Mouse (Mus musculus) heart, postnatal 0 days (tissue): ENCODE measurements at regions not wholly inside any gene's neighbourhood (a gene's known extent, or its start where the extent isn't known, plus 50 kb on each side); places are given as distances from the start of the nearest gene placed in this dataset.

ENCODE experiments used
- ATAC-seq: fragments of 200-750 bp; cut with Nextera tagmentation; 2 replicates; pipeline ENCODE4 v1.8.0; 2017; ENCODE audit warnings: low read depth, moderate number of reproducible peaks, moderate library complexity; ENCODE audit not compliant: insufficient read depth
- DNase-seq: peaks from one replicate; pipeline ENCODE4 v3.0.0-alpha.2; 2016; ENCODE audit warnings: low spot score
- H3K27ac ChIP-seq: fragments of 300-500 bp; sonication (generic); 2 replicates; pipeline ENCODE4 v1.5.1; 2014; ENCODE audit warnings: low read depth, mild to moderate bottlenecking
- H3K27me3 ChIP-seq: fragments of 300-500 bp; sonication (generic); 2 replicates; pipeline ENCODE4 v1.6.1; 2014; ENCODE audit warnings: low read length, mixed read lengths; ENCODE audit not compliant: control insufficient read depth, insufficient read depth
- H3K36me3 ChIP-seq: fragments of 300-500 bp; sonication (generic); replicated peaks from 2 replicates; pipeline ENCODE4 v1.6.1; 2014; ENCODE audit warnings: low read length, mixed read lengths; ENCODE audit not compliant: control insufficient read depth, insufficient read depth
- H3K4me1 ChIP-seq: fragments of 300-500 bp; sonication (generic); 2 replicates; pipeline ENCODE4 v1.6.1; 2014; ENCODE audit warnings: antibody characterized with exemption; ENCODE audit not compliant: control insufficient read depth, insufficient read depth
- H3K4me2 ChIP-seq: fragments of 300-500 bp; sonication (generic); 2 replicates; pipeline ENCODE4 v1.6.1; 2014; ENCODE audit warnings: low read depth, mild to moderate bottlenecking, low read length, moderate library complexity
- H3K4me3 ChIP-seq: fragments of 300-500 bp; sonication (generic); 2 replicates; pipeline ENCODE4 v1.5.1; 2014; ENCODE audit warnings: low read depth, low read length
- H3K9ac ChIP-seq: fragments of 300-500 bp; sonication (generic); replicated peaks from 2 replicates; pipeline ENCODE4 v1.6.1; 2014; ENCODE audit warnings: low read depth, low read length, mixed read lengths
- H3K9me3 ChIP-seq: fragments of 300-500 bp; sonication (generic); replicated peaks from 2 replicates; pipeline ENCODE4 v1.6.1; 2016; ENCODE audit warnings: low read length; ENCODE audit not compliant: control insufficient read depth
- CTCF ChIP-seq: IDR thresholded peaks from 2 replicates; pipeline ENCODE4 v1.5.1; 2016; ENCODE audit warnings: antibody characterized with exemption, control low read depth, low read depth
- EP300 ChIP-seq: IDR thresholded peaks from 2 replicates; pipeline ENCODE4 v1.6.1; 2016; ENCODE audit warnings: antibody characterized with exemption, low read depth
- WGBS: fragments of 180-500 bp; shearing (Covaris S2); extraction: QIAGEN DNeasy Blood & Tissue Kit; methylation state at CpG from one replicate; pipeline ENCODE4 v1.1.7; 2014; 5-methylcytosine and 5-hydroxymethylcytosine counted together

- Histone ChIP-seq H3K36me3 (no peaks in the 10 kb centered on the region), H3K4me2 (no peak overlapping the region), H3K9me3 (no peaks in the 10 kb centered on the region), H3K9ac (no peak overlapping the region), H3K27me3 (no peaks in the 10 kb centered on the region), H3K4me1 (no peaks in the 10 kb centered on the region), H3K4me3 (no peak overlapping the region), H3K27ac (no peak overlapping the region)
- WGBS, result 50% methylated on average over 6 of the region's 6 CpGs
- ATAC-seq (no peak), DNase-seq (no peak)
- no peak for TF ChIP-seq CTCF
- TF ChIP-seq EP300, result no peak
Measured at GRCm38 (mm10) chr1:13437747-13438394, 2024.0 kb downstream of the A830018L16Rik start.

GRCm38 (mm10) chr1:13442366-13442765 is 2028.5 kb downstream of the A830018L16Rik start:
- Histone ChIP-seq H3K27ac (no peak overlapping the region), H3K9ac (no peak overlapping the region), H3K36me3 (no peaks in the 10 kb centered on the region), H3K9me3 (no peaks in the 10 kb centered on the region), H3K27me3 (no peaks in the 10 kb centered on the region), H3K4me2 (no peak overlapping the region), H3K4me1 (no peaks in the 10 kb centered on the region), H3K4me3 (no peak overlapping the region)
- TF ChIP-seq EP300 (no peak), CTCF (no peak)
- no peak for ATAC-seq
- no peak for DNase-seq
- 53% methylated on average over 6 of the region's 6 CpGs for WGBS

GRCm38 (mm10) chr1:13454534-13454933 is 2040.6 kb downstream of the A830018L16Rik start:
- H3K4me1 ChIP-seq, result no peaks in the 10 kb centered on the region
- no peak overlapping the region for H3K9ac ChIP-seq
- 45% methylated on average over 2 of the region's 2 CpGs for WGBS
- no peak overlapping the region for H3K4me2 ChIP-seq
- H3K27ac ChIP-seq, result no peak overlapping the region
- 0 out of 2 replicates have a peak, but pooled peaks cover 5% of the 10 kb centered on the region for H3K9me3 ChIP-seq
- no peaks in the 10 kb centered on the region for H3K27me3 ChIP-seq
- TF ChIP-seq CTCF (no peak), EP300 (no peak)
- H3K4me3 ChIP-seq, result no peak overlapping the region
- H3K36me3 ChIP-seq, result no peaks in the 10 kb centered on the region
- DNase-seq (peak; percentile 7), ATAC-seq (no peak)

GRCm38 (mm10) chr1:13455572-13455971 is 2041.7 kb downstream of the A830018L16Rik start:
- no peak overlapping the region for H3K4me3 ChIP-seq
- no peak overlapping the region for H3K4me2 ChIP-seq
- no peak for TF ChIP-seq CTCF
- no peak for TF ChIP-seq EP300
- DNase-seq (no peak), ATAC-seq (no peak)
- H3K27ac ChIP-seq, result no peak overlapping the region
- H3K9ac ChIP-seq, result no peak overlapping the region
- no peaks in the 10 kb centered on the region for H3K36me3 ChIP-seq
- H3K4me1 ChIP-seq, result no peaks in the 10 kb centered on the region
- H3K27me3 ChIP-seq, result no peaks in the 10 kb centered on the region
- WGBS, result 74% methylated on average over 3 of the region's 3 CpGs
- 0 out of 2 replicates have a peak, but pooled peaks cover 6% of the 10 kb centered on the region for H3K9me3 ChIP-seq

- 88% methylated on average over 1 of the region's 1 CpGs for WGBS
- TF ChIP-seq EP300, result no peak
- no peak for TF ChIP-seq CTCF
Measured at GRCm38 (mm10) chr1:13464311-13464710, 2050.4 kb downstream of the A830018L16Rik start.

GRCm38 (mm10) chr1:13467174-13467573 is 2053.3 kb downstream of the A830018L16Rik start:
- 76% methylated on average over 6 of the region's 6 CpGs for WGBS
- DNase-seq (no peak), ATAC-seq (no peak)
- no peaks in the 10 kb centered on the region for H3K36me3 ChIP-seq
- TF ChIP-seq EP300 (no peak), CTCF (no peak)
- H3K4me2 ChIP-seq, result no peak overlapping the region
- H3K9ac ChIP-seq, result no peak overlapping the region
- H3K27me3 ChIP-seq, result no peaks in the 10 kb centered on the region
- H3K27ac ChIP-seq, result no peak overlapping the region
- no peak overlapping the region for H3K4me3 ChIP-seq
- H3K9me3 ChIP-seq, result no peaks in the 10 kb centered on the region
- H3K4me1 ChIP-seq, result no peaks in the 10 kb centered on the region

More at GRCm38 (mm10) chr1:13464311-13464710, 2050.4 kb downstream of the A830018L16Rik start:
- Histone ChIP-seq H3K4me2 (no peak overlapping the region), H3K9ac (no peak overlapping the region), H3K9me3 (0 out of 2 replicates have a peak, but pooled peaks cover 6% of the 10 kb centered on the region), H3K36me3 (no peaks in the 10 kb centered on the region), H3K4me3 (no peak overlapping the region), H3K4me1 (no peaks in the 10 kb centered on the region), H3K27me3 (no peaks in the 10 kb centered on the region), H3K27ac (no peak overlapping the region)
- no peak for DNase-seq
- ATAC-seq, result no peak
